Mouse (Mus musculus): ENCODE results near the gene Znfx1.

- no peak for TF ChIP-seq POLR2A (IDR thresholded peaks at IDR 0.05; ENCODE audit: insufficient read length, low read depth)
- no peak for TF ChIP-seq CEBPB (IDR thresholded peaks at IDR 0.05; ENCODE audit: insufficient read depth, poor library complexity, severe bottlenecking)
- no peak for TF ChIP-seq POLR2AphosphoS2 (IDR thresholded peaks at IDR 0.05; ENCODE audit: insufficient read length, low read depth)
- no peak for TF ChIP-seq MYOD1 (IDR thresholded peaks at IDR 0.05; ENCODE audit: control insufficient read depth in 1 of 3, insufficient read length in 2 of 3, low read depth in 2 of 3)
- no peak for TF ChIP-seq USF1 (IDR thresholded peaks at IDR 0.05; ENCODE audit: low read depth)
- TF ChIP-seq E2F4 (IDR thresholded peaks at IDR 0.05; ENCODE audit: insufficient read depth): no peak
- no peak for TF ChIP-seq MAX (IDR thresholded peaks at IDR 0.05; ENCODE audit: low read depth)
- TF ChIP-seq MYOG (IDR thresholded peaks at IDR 0.05; ENCODE audit: control insufficient read depth in 1 of 3, insufficient read depth in 1 of 3, insufficient read length in 2 of 3, low read depth in 2 of 3): no peak
- TF ChIP-seq TCF3 (IDR thresholded peaks at IDR 0.05; ENCODE audit: insufficient read length, low read depth): no peak
- TF ChIP-seq TCF12 (IDR thresholded peaks at IDR 0.05; ENCODE audit: insufficient read depth, poor library complexity, severe bottlenecking): no peak
- no peak for TF ChIP-seq SRF (IDR thresholded peaks at IDR 0.05; ENCODE audit: control insufficient read depth, insufficient read length, low read depth)
- TF ChIP-seq REST (IDR thresholded peaks at IDR 0.05; ENCODE audit: insufficient read depth, insufficient read length): no peak
Observed at GRCm38 (mm10) chr2:167112259-167112658, 49.4 kb upstream of the Znfx1 start.

Data from myocyte (in vitro differentiated cells).